Mouse (Mus musculus) bone marrow macrophage, adult 2 months (primary cell): ENCODE results near the gene Nectin4.

Experiments used
- CTCF ChIP-seq: IDR thresholded peaks from 2 replicates; pipeline ENCODE4 v1.5.1; 2012; ENCODE audit warnings: low read depth, mild to moderate bottlenecking, low read length, moderate library complexity
- POLR2A ChIP-seq: IDR thresholded peaks from 2 replicates; pipeline ENCODE4 v1.6.1; 2012; ENCODE audit warnings: mild to moderate bottlenecking, low read depth, low read length, borderline replicate concordance

- no peak for TF ChIP-seq CTCF
- TF ChIP-seq POLR2A: no peak
These were observed 25.8 kb upstream of the Nectin4 start for GRCm38 (mm10) chr1:171343922-171344677.
